Mouse (Mus musculus) gastrocnemius, adult 8-10 months (tissue): ENCODE measurements at regions not wholly inside any gene's neighbourhood (a gene's known extent, or its start where the extent isn't known, plus 50 kb on each side); places are given as distances from the start of the nearest gene placed in this dataset.

Experiments
- DNase-seq, 2 experiments: peaks; one replicate each; pipeline ENCODE4 v3.0.0; 2022; ENCODE audit warnings: low spot score in 2 of 2

GRCm38 (mm10) chr8:126833471-126834453 is 111.9 kb downstream of the Tomm20 start:
- peak in 1 of 2 experiments; percentile 14 for DNase-seq

- no peak for DNase-seq
Observed at GRCm38 (mm10) chr8:126833006-126833405, 112.6 kb downstream of the Tomm20 start.

GRCm38 (mm10) chr8:126832163-126832978 is 113.3 kb downstream of the Tomm20 start:
- peak in 1 of 2 experiments; percentile 29 for DNase-seq

- DNase-seq: no peak
Observed at GRCm38 (mm10) chr8:126831312-126832162, 114.1 kb downstream of the Tomm20 start.

GRCm38 (mm10) chr8:126830242-126830530 is 115.5 kb downstream of the Tomm20 start:
- no peak for DNase-seq

GRCm38 (mm10) chr8:126829376-126830241 is 116.0 kb downstream of the Tomm20 start:
- DNase-seq: no peak

GRCm38 (mm10) chr8:126827681-126828383 is 117.8 kb downstream of the Tomm20 start:
- no peak for DNase-seq

DNA sequence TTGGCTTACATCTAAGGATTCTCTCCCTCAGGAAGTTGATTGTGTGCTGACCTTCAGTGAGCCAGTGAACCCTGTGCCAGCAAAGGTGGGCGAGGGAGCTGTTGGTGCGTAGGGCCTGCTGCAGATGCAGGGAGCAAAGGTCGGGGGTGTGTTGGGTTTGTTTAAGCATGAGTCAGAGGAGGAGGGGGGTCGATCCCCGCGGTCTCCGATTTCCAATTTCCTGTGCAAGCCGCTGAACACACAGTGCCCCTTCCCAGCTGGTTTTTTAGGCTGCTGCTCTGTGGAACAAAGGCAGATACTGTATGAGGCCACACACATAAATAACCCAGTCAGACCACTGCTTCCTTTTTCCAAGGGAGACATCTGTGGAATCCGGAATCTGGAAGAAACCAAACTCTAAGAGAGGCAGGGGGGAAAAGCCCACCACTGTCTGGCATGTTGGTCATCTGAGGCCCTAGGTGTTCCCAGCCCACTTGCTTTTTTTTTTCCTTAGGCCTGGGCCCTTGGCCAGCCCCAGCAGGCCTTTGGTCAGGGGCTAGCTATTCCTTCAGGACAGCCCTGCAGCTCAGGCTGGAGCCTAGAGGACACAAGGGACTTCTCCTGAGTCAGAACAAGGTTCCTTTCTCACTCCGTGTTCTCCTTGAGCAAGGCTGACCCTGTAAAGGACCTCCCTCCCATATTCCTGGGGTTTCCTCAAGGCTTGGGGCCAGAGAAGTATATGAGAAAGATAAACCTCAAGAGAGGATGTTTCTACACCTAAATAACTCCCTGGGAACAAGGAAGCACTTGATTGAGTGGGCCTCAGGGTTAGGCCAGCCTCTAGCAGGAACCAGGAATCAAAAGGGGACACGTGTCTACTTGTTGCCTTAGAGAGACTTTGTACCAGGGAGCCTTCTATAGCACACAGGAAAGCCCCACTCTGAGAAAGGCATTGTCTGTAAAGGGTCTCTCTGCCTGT is 119.0 kb downstream of the Tomm20 start:
- peak; percentile 50 to 52 for DNase-seq

- no peak for DNase-seq
Observed at GRCm38 (mm10) chr8:126825877-126826276, 119.8 kb downstream of the Tomm20 start.

- DNase-seq: peak; percentile 39 to 52
Observed at GRCm38 (mm10) chr8:126824575-126825208, 121.0 kb downstream of the Tomm20 start.

- no peak for DNase-seq
Observed at GRCm38 (mm10) chr8:126822269-126822668, 123.4 kb downstream of the Tomm20 start.

- DNase-seq: no peak
Observed at GRCm38 (mm10) chr8:126821279-126821678, 124.4 kb downstream of the Tomm20 start.

DNA sequence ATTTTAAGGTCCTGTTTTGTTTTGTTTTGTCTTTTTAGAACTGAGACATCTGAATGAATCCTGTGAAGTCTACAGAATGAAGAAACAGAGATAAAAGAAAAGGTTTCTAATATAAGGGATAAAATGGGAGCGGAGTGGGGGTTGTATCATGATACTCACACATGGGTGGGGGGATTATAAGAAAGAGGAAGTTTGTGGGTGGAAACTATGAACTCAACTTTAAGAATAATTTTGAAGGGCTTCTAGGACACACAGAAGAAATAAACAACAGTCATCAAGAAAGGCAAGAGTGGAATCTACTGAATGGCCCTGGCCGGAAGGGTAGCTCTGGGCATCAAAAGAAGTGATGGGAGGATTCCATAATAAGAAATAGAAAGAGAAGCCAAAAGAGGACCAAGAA is 125.1 kb downstream of the Tomm20 start:
- no peak for DNase-seq

DNA sequence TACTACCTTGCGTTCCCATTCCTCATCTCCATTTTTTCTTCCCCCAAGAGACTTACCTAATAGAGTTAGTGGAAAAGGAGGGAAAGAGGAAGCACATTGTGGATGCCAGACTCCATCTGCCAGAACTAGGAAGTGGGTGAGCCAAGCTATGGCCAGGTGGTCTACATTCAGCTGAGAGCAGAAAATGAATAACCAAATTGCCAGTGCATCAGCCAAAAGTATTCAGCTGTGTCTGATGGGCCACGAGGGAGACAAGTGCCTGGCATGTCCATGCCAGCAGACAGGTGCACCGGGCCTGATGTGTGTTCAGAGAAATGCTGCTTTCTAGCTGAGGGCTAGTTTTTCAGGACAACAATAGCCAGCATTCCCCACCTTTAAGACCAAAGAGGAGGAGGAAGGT is 126.4 kb downstream of the Tomm20 start:
- DNase-seq: no peak

DNA sequence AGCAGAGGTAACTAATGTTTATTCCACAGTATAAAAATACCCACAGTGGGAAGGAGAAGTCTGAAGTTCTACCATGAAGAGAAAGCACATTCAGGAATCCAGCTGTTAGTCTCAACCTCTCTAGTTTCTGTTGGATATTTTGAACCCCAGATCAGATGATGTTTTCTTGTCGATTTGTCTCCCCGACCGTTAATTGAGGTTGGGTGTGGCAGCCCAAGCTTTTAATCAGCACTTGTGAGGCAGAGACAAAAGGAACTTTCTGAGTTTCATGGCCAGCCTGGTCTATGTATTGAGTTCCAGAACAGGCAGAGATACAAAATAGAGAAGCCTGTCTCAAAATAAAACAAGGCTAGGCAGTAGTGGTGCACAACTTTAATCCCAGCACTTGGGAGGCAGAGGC is 129.5 kb downstream of the Tomm20 start:
- no peak for DNase-seq

DNA sequence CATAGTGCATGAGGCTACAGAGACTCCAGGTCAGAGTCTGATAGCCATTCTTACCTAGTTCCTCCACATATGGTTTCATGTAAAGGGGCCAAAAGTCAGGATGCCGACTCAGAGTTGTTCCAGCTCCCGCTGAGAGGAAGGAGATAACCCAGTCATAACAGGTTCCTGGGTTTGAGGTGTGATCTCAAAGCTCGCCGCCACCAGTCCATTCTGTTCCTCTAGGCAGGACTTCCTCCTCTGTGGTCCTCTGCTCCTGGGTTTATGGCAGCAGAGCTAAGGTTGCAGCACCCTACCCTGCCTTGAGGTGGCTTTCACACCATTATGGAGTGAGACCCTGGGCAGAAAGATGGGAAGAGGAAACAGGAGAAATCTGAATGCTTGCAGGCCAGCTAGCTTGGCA is 131.2 kb downstream of the Tomm20 start:
- DNase-seq: no peak

DNA sequence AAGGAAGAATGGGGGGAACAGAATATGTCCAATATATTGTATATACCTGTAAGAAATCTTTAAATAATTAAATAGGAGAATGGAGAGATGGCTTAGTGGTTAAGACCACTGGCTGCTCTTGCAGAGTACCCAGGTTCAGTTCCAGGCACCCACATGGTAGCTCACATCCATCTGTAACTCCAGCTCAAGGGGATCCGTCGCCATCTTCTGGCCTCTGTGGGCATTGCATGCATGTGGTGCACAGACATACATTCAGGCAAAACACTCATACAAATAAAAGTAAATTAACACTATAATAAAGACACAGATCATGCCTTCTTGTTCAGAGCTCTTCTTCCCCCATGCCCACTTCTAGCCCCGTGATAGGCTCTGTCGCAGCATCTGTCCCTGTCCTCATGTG is 132.0 kb downstream of the Tomm20 start:
- no peak for DNase-seq

DNA sequence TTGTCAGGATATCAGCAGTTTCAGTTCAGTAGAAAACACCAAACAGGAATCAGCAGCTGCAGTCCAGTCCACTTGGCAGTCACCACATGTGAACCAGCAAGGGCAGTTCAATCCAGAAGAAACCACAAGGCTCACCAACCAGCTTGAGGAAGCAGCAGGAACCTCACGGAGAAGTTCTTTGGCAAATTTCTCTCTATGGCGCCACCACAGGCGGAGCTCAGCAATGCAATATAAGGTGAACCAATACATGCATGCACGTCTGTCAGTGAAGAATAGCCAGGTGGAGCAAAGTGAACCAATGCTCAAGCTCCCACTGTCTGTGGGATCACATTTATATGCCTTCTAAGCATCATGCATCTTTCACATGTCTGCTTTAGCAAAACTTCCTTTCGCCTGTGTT is 132.9 kb downstream of the Tomm20 start:
- no peak for DNase-seq
